Mouse (Mus musculus) hindlimb bud, embryonic 11.5 days (tissue): Measurements from ENCODE around the gene Arhgap23.

Source experiments
- DNase-seq: peaks from one replicate; pipeline ENCODE4 v3.0.0-alpha.2; 2012; ENCODE audit warnings: low read depth, low spot score; ENCODE audit errors: extremely low spot score

Arhgap23 gene

DNA sequence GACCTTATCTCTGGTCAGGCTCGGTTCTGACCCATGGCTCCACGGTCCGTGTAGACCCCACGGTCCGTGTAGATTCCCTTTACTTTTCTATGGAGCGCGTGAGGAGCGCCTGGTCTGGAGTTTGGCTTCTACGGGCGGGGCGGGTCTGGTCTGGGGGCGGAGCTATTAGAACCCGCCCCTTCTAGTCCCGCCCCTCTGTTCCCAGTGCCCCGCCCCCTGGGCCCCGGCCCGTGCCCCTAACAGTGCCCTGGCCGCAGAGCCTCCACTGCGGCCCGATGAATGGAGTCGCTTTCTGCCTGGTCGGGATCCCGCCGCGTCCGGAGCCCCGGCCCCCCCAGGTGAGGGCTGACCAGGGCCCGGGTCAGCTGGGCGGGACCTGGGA is at the start of gene Arhgap23:
Gene Arhgap23, plus strand, starts transcription at position 204 of the 382 bp plus-strand sequence.
- DNase-seq = no peak

DNA sequence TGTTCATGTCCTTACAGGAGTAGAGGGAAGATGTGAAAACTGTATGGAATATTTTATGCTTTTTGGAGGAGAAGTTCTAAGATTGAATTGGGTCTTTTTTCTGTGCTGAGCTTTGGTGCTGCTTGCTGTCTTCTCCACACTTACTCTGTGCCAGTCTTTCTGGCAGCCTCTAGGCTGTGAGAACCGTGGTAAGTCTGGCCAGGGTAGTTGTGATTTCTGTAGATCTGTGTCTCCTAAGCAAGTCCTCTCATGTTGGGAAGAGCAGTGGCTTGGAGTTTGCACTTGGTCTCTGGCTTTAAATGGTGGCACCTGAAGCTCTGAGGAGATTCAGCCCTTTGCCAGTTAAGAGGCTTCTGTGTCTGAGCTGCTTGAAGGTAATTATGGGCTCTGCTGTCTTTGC is 49.8 kb upstream of the Arhgap23 start:
- no peak for DNase-seq

DNA sequence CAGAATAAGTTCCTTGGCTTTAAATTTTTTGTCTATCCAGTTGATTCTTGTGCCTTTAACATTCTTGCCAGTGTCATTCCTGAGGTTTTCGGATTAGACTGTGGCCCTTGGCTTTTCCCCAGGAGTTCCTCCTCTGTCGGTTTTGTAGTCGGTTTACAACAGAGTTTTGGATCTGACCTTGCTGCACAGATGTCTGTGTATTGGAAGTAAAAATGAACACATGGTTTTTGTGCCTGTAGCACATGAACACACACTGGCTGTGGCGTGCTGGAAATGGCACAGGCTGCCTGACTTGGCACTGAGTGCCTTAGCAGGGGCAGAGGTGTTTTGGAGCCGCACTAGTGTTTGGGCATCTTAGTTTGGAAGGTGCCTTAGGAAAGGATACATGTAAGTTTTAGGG is 46.8 kb upstream of the Arhgap23 start:
- no peak for DNase-seq

DNA sequence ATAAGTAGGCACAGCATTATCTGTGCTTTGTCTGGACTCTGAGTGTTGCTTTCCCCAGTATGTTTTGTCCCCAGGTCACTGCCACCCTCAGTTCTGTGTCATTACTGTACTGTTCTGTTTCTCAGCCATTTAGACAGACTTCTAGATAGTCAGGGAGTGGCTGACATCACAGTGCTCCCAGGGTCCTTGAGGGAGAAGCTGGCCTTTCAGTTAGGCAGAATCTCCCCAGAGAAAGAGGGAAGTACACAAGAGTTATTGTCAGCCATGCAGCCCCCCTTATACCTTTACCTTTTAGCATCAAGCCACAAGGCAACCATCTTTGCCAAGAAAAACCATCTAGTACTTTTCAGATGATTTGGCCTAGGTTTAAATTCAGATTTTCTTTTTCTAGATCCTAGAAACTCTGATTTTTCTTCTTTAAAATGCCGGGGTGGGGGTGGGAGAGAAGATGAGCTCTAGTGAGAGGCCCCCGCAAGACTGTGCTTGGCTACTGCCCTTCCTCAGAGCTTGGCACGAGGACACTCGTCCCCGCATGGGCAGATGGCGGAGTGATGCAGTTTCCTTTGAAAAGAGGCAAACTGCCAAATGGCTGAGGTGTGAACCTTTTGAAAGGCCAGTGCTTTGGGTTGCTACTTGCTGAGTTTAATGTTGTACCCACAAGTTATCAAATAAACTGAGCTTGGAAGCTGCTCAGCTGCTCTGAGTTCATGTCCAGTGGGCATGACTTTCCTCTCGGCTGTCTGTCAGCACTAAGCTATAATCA is 44.8 kb upstream of the Arhgap23 start:
- no peak for DNase-seq

DNA sequence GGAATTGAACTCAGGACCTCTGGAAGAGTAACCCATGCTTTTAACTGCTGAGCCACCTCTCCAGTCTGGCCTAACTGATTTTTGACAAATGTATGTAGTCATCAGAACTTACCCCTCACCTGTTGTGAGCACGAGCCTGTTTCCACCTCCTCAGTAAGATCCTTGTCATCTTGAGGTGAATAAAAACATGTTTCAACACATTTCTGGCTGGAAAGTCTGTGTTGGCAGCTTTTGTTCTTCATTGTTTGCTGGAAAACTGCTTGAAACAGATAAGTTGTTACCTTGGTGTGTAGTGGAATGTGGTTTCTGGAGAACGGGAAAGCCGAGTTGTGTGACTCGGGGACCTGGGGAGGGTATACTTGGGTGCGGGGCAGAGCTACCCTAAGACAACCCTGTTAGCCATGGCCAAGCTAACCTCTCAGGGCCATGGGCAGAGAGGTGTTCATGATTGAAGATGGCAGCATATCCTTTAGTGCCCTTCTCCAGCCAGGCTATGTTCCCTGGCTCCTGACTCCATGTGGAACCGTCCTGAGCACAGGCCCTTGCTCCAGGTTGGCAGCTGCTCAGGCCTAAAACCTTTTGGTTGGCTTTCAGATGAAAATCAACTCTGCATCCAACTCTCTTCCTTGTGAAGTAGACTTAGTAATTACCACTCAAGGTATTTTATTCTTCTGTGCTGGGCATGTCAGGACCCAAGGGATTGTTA is 43.0 kb upstream of the Arhgap23 start:
- DNase-seq = no peak

DNA sequence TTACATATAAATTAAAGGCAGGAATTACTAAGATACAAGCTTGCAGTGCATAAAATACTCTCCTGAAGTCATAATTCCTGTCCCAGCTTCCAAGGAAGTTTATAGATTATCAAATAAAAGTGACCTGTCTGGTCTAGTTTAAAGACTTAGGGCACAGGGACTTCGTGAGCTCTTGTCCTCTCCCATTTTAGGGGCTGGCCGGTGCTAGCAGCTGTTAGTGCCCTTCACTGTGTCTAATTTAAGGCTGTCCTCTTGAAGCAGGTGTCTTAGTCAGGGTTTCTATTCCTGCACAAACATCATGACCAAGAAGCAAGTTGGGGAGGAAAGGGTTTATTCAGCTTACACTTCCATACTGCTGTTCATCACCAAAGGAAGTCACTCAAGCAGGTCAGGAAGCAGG is 41.9 kb upstream of the Arhgap23 start:
- DNase-seq = no peak

DNA sequence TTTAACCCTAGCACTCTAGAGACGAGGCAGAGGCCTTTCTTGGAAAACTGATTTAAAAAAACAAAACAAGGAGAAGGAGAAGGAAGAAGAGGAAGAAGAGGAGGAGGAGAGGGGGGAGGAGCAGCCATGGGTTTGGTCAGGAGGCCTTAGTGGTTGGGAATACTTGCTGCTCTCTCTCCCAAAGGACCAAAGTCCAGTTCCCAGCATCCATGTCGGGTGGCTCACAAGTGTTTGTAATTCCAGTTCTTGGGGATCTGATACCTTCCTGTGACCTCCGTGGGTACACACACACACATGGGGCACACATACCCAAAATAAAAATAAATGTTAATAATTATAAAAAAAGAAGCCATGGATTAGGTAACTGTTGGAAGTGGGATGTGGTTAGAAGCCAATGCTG is 35.3 kb upstream of the Arhgap23 start:
- no peak for DNase-seq

DNA sequence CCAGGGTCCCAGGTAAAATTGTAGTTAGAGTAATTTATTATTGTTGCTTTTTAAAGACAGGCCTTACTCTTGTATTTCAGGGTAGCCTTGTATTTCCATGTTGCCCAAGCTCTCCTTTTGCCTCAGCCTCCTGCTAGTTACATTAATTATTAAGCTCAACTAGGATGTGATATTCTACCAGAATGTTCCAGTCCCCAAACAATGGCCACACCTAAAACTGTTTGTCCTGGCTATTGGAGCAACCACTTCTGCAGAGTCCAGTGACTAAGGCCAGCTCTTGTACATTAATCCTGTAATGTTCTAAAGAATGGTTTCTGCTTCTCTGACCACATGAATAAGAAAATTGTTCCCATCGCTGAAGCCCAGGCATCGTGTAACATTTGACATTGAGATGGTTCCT is 32.3 kb upstream of the Arhgap23 start:
- no peak for DNase-seq

DNA sequence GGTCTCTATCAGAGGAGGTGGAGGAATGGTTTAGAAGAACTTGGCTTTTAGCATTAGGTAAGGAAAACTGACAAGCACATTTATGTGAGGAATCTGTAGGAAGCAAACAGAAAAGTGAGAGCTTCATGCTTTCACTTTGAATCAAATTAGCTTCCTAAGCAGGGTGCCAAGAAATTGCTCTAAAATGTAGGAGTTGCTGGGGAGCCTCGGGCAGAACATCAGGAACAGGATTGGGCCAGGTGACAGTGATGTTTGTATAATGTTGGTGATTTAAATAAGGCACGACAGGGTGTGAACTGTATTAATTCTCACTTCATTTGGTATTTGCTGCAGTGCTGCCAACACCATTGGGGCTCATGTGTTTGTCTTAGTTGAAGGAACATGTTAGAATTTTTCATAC is 31.6 kb upstream of the Arhgap23 start:
- no peak for DNase-seq

DNA sequence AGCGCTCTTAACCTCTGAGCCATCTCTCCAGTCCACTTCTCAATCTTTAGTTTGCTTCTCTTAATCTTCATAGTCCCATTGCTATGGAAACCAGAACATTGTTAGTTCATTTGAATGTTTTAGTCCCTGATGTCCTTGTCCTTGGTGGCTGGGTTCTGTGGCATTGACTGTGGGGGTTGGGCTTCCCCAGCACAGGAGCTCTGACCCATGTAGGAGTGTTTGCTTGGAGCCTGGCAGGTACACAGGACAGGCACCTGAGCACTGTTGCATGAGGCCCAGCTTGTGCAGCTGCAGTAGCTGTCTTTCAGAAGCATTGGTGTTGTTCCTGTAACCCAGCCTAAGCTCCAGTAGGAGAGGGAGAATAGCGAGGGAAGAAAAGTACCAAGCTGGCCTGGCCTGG is 27.5 kb upstream of the Arhgap23 start:
- no peak for DNase-seq

DNA sequence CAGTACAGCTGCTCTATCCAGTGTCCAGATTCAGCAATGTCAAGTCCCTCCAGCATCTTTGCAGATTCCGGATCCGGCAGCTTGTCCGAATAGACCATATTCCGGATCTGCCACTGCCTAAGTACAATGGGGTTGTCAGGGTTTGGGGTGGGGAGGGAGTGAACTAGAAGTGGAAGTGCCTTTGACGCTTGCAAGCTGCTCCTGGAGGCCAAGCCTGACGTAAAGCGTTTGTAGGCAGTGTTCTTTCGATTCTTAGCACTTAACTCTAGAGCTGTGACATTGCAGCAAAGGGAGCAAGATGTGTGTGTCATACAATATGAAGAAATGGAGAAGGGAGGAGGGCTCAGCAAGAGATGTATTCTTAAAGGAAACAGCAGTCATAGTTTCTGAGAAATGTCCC is 26.2 kb upstream of the Arhgap23 start:
- no peak for DNase-seq

DNA sequence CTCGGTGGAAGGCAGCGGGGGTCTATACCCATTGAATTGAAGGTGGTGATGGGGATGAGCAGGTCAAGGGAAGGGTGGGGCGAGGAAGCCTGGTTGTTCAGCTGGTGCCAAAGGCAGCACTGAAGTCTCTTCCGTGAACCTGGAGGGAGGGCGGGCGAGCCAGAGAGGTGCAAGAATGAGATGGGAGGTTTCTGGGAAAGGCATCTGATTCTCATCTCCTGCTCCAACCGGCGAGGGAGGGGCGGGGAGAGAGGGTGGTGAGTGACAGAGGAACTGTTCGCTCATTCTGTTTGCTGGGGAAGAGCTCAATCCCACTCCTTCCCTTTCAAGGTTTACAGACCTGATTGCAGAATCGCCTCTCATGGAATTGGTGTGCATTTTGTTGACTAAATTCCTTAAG is 21.7 kb upstream of the Arhgap23 start:
- no peak for DNase-seq

DNA sequence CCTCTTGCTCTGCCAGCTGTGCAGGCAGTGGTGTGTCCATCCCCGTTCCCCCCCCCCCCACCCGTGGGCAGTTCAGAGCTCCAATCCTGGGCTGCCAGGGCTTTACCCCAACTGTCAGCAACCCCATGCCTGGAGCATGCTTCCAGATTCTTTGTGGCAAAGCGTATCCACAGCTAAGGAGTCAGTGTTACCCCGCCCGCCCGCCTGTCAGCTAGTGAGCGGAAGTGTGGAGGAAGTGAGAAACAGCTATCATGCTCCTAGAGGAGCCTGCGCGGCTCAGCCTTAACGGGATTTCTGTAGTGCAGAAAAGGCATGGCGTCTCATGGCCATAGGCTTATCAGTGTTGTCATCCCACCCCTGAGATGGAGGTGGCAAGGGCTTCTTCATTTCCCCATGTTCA is 21.2 kb upstream of the Arhgap23 start:
- DNase-seq = no peak

DNA sequence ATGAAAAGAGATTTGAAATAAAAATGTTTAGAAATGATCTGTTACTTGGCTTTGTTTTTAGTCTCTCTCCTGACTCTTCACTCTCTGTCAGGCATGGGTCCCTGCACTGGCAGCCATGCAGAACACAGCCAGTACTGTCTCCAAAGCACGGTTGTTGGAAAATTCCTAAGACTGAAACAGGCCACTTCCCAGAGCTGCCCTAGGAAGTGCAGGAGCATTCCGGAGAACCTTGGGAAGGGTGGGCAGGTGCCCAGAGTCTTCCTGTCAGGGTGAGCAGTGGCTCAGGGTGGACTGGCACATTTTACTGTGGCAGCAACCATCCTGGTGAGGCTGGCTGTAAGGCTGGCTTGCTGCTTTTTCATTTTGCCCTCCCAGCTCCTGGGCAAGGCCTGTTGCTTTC is 16.8 kb upstream of the Arhgap23 start:
- DNase-seq = no peak

DNA sequence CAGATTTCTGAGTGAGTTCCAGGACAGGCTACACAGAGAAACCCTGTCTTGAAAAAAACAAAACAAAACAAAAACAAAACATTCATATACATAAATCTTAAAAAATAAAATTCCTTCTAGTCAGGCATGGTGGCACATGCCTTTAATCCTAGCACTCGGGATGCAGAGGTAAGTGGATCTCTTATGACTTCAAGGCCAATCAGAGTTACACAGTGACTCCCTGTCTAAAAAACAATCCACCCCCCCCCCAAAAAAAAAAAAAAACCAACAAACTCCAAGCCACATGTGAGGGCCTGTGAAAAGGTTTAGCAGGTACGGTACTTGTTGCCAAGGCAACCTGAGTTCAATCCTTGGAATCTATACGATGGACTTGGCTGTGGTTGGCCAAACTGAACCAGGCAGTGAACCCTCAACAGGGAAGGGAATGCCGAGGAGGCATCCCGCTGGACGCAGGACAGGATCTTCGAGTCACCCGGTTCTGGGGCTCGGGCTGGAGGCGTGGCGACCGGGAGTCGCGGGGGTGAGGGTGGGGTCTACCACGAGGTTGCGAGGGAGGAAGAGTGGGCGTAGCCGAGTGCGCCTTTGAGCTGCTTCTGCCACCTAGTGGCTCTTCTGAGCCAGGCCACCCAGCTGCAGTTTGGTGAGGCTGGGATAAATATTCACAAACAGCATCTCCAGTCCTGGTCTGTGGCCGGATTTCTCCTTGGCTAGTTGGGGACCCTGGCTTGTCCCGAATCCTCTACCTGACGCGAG is 15.2 kb upstream of the Arhgap23 start:
- peak; percentile 72 for DNase-seq

DNA sequence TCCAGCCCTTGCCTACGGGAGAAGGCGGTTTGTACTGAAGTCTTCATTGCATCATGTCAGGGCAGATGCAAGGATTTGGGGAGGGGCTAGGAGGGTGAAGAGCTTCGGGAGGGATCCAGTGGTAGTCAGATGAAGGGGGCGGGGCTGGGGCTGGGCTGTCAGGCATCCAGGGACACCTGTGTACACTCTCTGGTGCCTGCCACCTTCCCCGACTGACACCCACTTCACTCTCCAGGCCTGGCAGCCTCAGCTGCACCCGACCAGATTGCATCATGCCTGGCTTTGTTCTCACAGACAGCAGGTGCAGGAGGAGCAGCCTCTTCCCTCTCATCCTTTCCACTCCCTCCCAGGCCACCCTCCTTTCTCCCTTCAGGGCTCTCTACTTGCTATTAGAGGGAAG is 14.3 kb upstream of the Arhgap23 start:
- DNase-seq = no peak

DNA sequence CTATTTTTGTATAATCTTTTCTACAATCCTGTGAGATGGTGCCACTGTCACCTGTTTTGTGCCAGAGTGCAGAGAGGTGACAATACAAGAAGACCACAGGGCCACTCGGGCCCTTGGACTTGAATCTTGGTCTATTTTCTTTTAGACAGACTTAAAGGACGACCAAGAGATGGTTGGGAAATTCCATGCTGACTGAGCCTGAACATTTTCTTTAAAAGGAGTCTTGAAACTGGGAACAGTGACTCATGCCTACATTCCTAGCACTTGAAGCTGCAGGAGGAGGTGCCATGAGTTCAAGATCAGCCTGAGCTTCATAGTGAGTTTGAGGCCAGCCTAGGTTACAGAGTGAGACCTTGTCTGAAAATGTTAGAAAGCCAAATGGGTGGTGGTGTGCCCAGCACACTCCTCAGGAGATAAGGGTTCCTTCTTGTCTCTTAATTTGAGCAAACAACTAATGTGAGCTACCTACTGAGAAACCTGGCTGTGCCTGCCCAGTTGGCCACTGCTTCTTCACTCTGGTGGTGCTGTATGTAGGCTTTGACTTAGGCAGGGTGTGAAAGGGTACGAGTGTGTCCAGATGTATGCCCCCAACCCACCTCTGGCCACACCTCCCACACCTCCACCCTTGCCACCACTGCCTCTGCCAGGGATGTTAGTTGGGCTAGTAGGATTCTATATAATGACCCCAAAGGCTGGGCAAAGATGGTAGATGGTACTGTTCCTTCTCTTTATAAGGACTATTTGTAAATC is 13.5 kb upstream of the Arhgap23 start:
- DNase-seq = no peak

DNA sequence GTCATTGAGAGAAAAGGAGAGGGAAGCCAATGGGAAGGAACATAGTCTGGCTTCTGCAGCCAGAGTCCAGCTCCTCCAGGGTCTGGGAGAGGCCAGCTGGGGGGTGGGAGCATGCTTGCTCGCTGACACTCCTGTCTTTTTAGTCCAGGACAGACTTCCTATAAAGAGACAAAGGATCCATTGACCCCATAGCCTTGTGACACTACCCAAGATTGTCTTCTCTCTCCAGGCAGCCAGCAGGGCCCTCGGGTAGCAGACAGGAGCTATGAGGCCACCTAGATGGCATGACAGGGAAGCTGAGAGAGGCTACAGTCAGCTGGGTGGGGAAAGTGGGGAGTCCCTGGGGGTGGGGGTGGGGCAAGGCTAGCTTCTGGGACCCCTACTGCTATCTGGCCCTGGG is 12.6 kb upstream of the Arhgap23 start:
- DNase-seq = no peak

DNA sequence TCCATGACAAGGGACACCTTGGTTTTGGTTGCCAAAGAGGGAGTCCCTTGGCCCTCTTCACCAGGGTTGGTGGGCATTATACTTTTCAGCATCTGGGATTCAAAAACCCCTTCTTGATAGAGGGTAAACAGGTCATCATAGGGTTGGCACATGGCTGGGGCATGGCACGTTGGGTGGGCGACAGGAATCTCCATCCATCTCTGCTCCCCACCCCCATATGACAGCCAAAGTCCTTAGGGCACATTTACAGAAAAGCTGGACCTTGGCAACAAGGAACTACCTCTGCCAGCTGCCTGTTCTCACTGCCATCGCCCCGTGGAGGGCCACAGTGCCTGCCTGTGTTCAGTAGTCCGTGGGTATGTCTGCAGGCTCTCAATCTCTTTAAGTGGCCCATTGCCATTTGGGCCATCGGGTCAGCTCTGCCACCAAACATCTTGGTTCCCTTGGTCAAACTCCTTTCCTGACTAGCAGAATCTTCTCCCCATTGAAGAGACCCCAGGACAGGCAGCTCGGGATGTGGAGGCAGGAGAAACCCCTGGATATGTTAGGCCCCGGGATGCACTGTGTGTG is 11.6 kb upstream of the Arhgap23 start:
- DNase-seq = no peak

DNA sequence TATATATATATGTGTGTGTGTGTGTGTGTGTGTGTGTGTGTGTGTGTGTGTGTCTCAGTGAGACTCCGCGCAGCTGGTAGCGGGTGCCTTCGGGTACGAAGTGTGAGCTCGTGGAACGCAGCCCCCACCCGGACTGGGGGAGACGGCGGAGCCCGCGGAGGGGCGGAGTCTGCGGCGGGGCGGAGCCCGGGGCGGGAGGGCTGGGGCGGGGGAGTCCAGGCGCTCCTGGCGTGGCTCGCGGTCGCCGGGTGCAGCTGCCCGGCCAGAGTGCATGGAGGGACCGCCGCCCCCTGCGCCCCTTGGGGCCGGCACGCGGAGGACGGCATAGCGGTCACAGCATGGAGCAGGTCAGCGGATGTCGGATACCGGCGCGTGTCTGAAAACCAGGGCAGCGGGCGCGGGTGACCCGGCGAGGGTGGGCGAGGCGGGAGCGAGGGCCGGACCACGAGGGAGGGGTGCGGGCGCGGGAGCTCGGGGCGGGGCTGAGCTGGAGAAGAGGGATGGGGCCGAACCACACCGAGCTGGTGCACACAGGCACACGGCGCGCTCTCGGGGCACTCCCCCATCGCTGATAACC is 11.1 kb upstream of the Arhgap23 start:
- no peak for DNase-seq

DNA sequence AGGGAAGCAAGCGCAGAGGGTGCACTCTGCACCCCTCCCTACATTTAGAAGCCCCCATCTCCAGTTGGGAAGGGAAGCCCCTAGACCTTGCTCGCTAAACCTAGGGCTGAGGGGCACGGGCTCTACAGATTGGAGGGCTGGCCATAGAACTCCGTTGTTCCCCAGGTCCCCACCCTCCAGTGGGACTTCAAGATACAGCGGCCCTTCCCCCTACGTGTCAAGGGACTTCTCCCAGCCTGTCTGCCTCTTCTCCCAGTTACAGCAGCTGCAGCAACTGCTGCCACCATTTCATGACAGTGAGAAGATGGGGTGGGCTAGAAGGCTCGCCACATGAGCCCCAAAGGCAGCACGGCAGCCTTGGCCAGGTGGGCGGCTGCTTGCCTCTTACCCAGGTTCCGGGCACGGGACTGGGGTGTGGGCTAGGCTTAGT is 10.6 kb upstream of the Arhgap23 start:
- DNase-seq = no peak
